8 mouse cellular contexts compared by ENCODE assay signal in genomic region chr15:103248401-103249313, GRCm38 (mm10). TPM values are rescaled to one million over a fixed set of nuclear protein-coding genes. Genes with fewer than 3 reads are reported as not detected.
DNase-seq lines count a peak whose midpoint lies in the region; ATAC-seq and TF ChIP-seq lines count a peak whose summit lies in the region.
"Had no signal": no experiment of that assay in that cellular context is flagged by ENCODE, and none has a peak within 500 bp of the region (broad histone marks: within the 10 kb centered on the region; RNA-seq: fewer than 3 reads in every experiment).

No protein-coding gene starts in this region.

- 75% methylated on average over 28 of the region's 28 CpGs for WGBS in kidney, embryonic 16.5 days
- 84% methylated on average over 28 of the region's 28 CpGs for WGBS in liver, embryonic 11.5 days

- no peak for TF ChIP-seq CTCF in gastrocnemius, adult 2 months (IDR thresholded peaks at IDR 0.05)

- DNase-seq in kidney, adult 11 months = no peak
- peak; percentile 22 for DNase-seq in adrenal gland, postnatal 25 days
- peak; percentile 56 for DNase-seq in gastrocnemius, adult 2 months
- DNase-seq in liver, embryonic 11.5 days (ENCODE audit: low spot score) = peak; percentile 45
- DNase-seq in thymus, postnatal 36 days = no peak
- DNase-seq in cerebellum, adult 11-12 months = no peak

- no peaks in the 10 kb centered on the region for H3K27me3 ChIP-seq in kidney, embryonic 16.5 days (ENCODE audit: insufficient read depth, low read length)
- no peaks in the 10 kb centered on the region for H3K27me3 ChIP-seq in liver, embryonic 11.5 days (replicated peaks; ENCODE audit: control insufficient read depth, insufficient read depth, low read length)

- no peak overlapping the region for H3K4me3 ChIP-seq in kidney, embryonic 16.5 days (ENCODE audit: low read length)
- H3K4me3 ChIP-seq in gastrocnemius, adult 2 months = no peak overlapping the region
- H3K4me3 ChIP-seq in liver, embryonic 11.5 days (ENCODE audit: low read depth, low read length) = 0 out of 2 replicates have a peak overlapping the region, but pooled peaks have one; percentile 5

- no peak overlapping the region for H3K27ac ChIP-seq in kidney, embryonic 16.5 days (ENCODE audit: low read length)
- H3K27ac ChIP-seq in gastrocnemius, adult 2 months = no peak overlapping the region
- no peak overlapping the region for H3K27ac ChIP-seq in liver, embryonic 11.5 days (ENCODE audit: low read depth, low read length)

- peaks cover 47% of the 10 kb centered on the region for H3K36me3 ChIP-seq in kidney, embryonic 16.5 days (ENCODE audit: insufficient read depth, low read length)
- H3K36me3 ChIP-seq in liver, embryonic 11.5 days (ENCODE audit: control insufficient read depth, insufficient read depth, low read length) = peaks cover 50% of the 10 kb centered on the region

- ATAC-seq in kidney, embryonic 16.5 days (ENCODE audit: low FRiP score, low TSS enrichment) = 0 out of 2 replicates have a peak, but pooled peaks have one; percentile 21
- no peak for ATAC-seq in liver, embryonic 11.5 days (replicated peaks; ENCODE audit: low FRiP score)

- intact Hi-C loops in gastrocnemius, adult 2 months (cut with DNase I) = no loop called here

- H3K9me3 ChIP-seq in kidney, embryonic 16.5 days (ENCODE audit: low read length) = no peaks in the 10 kb centered on the region
- no peaks in the 10 kb centered on the region for H3K9me3 ChIP-seq in liver, embryonic 11.5 days (ENCODE audit: control insufficient read depth, low read length)

- peaks cover 7% of the 10 kb centered on the region for H3K4me1 ChIP-seq in kidney, embryonic 16.5 days (ENCODE audit: insufficient read depth, low read length)
- peaks cover 35% of the 10 kb centered on the region for H3K4me1 ChIP-seq in liver, embryonic 11.5 days (replicated peaks; ENCODE audit: control insufficient read depth, insufficient read depth, low read length)

- no peak overlapping the region for H3K4me2 ChIP-seq in kidney, embryonic 16.5 days (replicated peaks; ENCODE audit: low read depth, low read length)
- no peak overlapping the region; the same call in 1 of the 2 replicates for H3K4me2 ChIP-seq in liver, embryonic 11.5 days

- no peak overlapping the region for H3K9ac ChIP-seq in kidney, embryonic 16.5 days (replicated peaks; ENCODE audit: low read length)
- no peak overlapping the region for H3K9ac ChIP-seq in liver, embryonic 11.5 days (ENCODE audit: low read depth, low read length)

RNA-seq across cellular contexts. Expression of gene Hnrnpa1, which starts 8.4 kb away (rescaled TPM):
- polyA plus RNA-seq in kidney, embryonic 16.5 days (2015; fragmentation: Nextera tagmentation; extraction: Ambion mirVana) = 831 and 924 TPM in 2 replicates
- 210 and 212 TPM in 2 replicates for total RNA-seq in adrenal gland, postnatal 25 days (2021)
- total RNA-seq in gastrocnemius, adult 2 months (2021) = 10 to 100 TPM; 93.9 to 98.7 TPM
- polyA plus RNA-seq in liver, embryonic 11.5 days (2014; fragmentation: Nextera tagmentation; extraction: Ambion mirVana) = 917 and 938 TPM in 2 replicates

RNA-seq across cellular contexts. Expression of gene Cbx5, which starts 9.0 kb away (rescaled TPM):
- polyA plus RNA-seq in kidney, embryonic 16.5 days (2015; fragmentation: Nextera tagmentation; extraction: Ambion mirVana) = 109 and 120 TPM in 2 replicates
- 73.2 and 88.5 TPM in 2 replicates for total RNA-seq in adrenal gland, postnatal 25 days (2021)
- 10 to 100 TPM; 24.4 to 36.6 TPM for total RNA-seq in gastrocnemius, adult 2 months (2021)
- polyA plus RNA-seq in liver, embryonic 11.5 days (2014; fragmentation: Nextera tagmentation; extraction: Ambion mirVana) = 116 and 126 TPM in 2 replicates

RNA-seq across cellular contexts. Expression of gene Nfe2, which starts 9.5 kb away (rescaled TPM):
- 3.8 and 4.2 TPM in 2 replicates for polyA plus RNA-seq in kidney, embryonic 16.5 days (2015; fragmentation: Nextera tagmentation; extraction: Ambion mirVana)
- 0.58 TPM in 1 of 2 replicates, not detected in the other for total RNA-seq in adrenal gland, postnatal 25 days (2021)
- not detected for total RNA-seq in gastrocnemius, adult 2 months (2021)
- polyA plus RNA-seq in liver, embryonic 11.5 days (2014; fragmentation: Nextera tagmentation; extraction: Ambion mirVana) = 94.1 and 108 TPM in 2 replicates
- total RNA-seq: layer of hippocampus, postnatal 14 days had no signal

RNA-seq across cellular contexts. Expression of gene Copz1, which starts 23.9 kb away (rescaled TPM):
- polyA plus RNA-seq in kidney, embryonic 16.5 days (2015; fragmentation: Nextera tagmentation; extraction: Ambion mirVana) = 324 and 333 TPM in 2 replicates
- total RNA-seq in adrenal gland, postnatal 25 days (2021) = 143 and 145 TPM in 2 replicates
- total RNA-seq in gastrocnemius, adult 2 months (2021) = 10 to 100 TPM; 38.5 to 41.4 TPM
- polyA plus RNA-seq in liver, embryonic 11.5 days (2014; fragmentation: Nextera tagmentation; extraction: Ambion mirVana) = 298 and 328 TPM in 2 replicates

Comparison
In these comparisons a context has a peak if more than half of its experiments do, and no peak if none do; other contexts are left out.
1. DNase-seq: peak in adrenal gland, postnatal 25 days (single experiment), gastrocnemius, adult 2 months (single experiment) and liver, embryonic 11.5 days (single experiment); none in kidney, adult 11 months (single experiment), thymus, postnatal 36 days (0 of 2) and cerebellum, adult 11-12 months (single experiment).